7 mouse cellular contexts compared by ENCODE assay signal in the genomic region with DNA sequence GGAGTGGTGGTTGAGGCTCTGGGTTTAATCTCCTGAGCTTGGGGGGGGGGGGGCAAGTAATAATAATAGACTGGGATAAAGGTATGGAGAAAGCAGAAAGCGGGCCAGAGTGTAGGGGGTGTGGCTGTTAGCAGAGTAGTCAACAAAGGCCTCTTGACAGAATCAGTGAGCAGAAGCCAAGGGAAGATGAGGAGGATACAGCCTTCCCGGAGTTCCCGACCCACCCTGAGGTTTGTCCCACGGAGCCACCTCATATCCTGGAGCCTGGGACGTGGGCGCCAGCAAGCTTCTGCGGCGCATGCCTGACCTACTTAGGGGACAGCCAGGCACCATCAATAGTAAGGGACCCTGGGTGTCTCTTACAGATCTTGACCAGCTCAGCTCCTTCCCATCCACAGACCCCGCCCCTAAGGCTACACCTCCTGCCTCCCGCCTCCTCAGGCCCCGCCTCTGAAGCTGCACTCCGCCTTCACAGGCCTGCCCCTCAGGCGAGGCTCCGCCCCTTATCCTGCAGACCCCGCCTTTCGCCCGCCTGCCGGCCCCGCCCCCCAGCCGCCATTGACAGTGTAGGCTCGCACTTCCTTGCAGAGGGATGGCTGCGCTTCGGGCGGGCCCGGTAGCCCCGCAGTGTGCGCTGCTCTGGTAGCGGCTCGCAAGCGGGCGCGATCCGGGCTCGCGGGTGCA. TPM values are rescaled to one million over a fixed set of nuclear protein-coding genes. Genes with fewer than 3 reads are reported as not detected.
A peak's percentile ranks its signal among the peaks of the same experiment; 100 is the strongest.
DNase-seq lines count a peak whose midpoint lies in the region; ATAC-seq and TF ChIP-seq lines count a peak whose summit lies in the region.

A gene (plus strand): TSS at position 561 of the 684 bp plus-strand sequence.

- intact Hi-C loops in left cerebral cortex, postnatal 4 days (cut with DNase I) = no loop called here

- H3K36me3 ChIP-seq in embryonic facial prominence, embryonic 10.5 days (replicated peaks) = no peaks in the 10 kb centered on the region
- no peaks in the 10 kb centered on the region for H3K36me3 ChIP-seq in intestine, postnatal 0 days (ENCODE audit: control insufficient read depth, insufficient read depth)
- no peaks in the 10 kb centered on the region for H3K36me3 ChIP-seq in midbrain, embryonic 12.5 days
- 0 out of 2 replicates have a peak, but pooled peaks cover 2% of the 10 kb centered on the region for H3K36me3 ChIP-seq in small intestine, adult 2 months (ENCODE audit: control insufficient read depth, insufficient read depth, low read length)

- peaks cover 47% of the 10 kb centered on the region for H3K27me3 ChIP-seq in embryonic facial prominence, embryonic 10.5 days (replicated peaks; ENCODE audit: low read depth, poor library complexity, severe bottlenecking)
- H3K27me3 ChIP-seq in intestine, postnatal 0 days (replicated peaks; ENCODE audit: control insufficient read depth, insufficient read depth, low read length) = no peaks in the 10 kb centered on the region
- H3K27me3 ChIP-seq in midbrain, embryonic 12.5 days = peaks cover 19% of the 10 kb centered on the region
- H3K27me3 ChIP-seq in small intestine, adult 2 months (ENCODE audit: control insufficient read depth, insufficient read depth, low read length) = no peaks in the 10 kb centered on the region

- peak within 1 kb of the TSS; percentile 73 for H3K9ac ChIP-seq in intestine, postnatal 0 days (ENCODE audit: low read depth, low read length)
- H3K9ac ChIP-seq in midbrain, embryonic 12.5 days (replicated peaks) = peak within 1 kb of the TSS; percentile 70

- TF ChIP-seq CTCF in intestine, postnatal 0 days (IDR thresholded peaks at IDR 0.05; ENCODE audit: low read depth) = no peak
- no peak for TF ChIP-seq CTCF in small intestine, adult 2 months (IDR thresholded peaks at IDR 0.05; ENCODE audit: extremely low read depth, insufficient read length, insufficient replicate concordance, low read depth, low read length)

- under 1% methylated on average over 35 of the region's 35 CpGs for WGBS in embryonic facial prominence, embryonic 10.5 days
- 2% methylated on average over 34 of the region's 35 CpGs for WGBS in intestine, postnatal 0 days
- WGBS in midbrain, embryonic 12.5 days = 2% methylated on average over 35 of the region's 35 CpGs
- WGBS in small intestine, adult 2 months = under 1% methylated on average over 35 of the region's 35 CpGs

- peak within 1 kb of the TSS; percentile 95 for H3K4me2 ChIP-seq in intestine, postnatal 0 days (replicated peaks; ENCODE audit: low read depth)
- peak within 1 kb of the TSS; percentile 83 for H3K4me2 ChIP-seq in midbrain, embryonic 12.5 days (replicated peaks)

- TF ChIP-seq POLR2A in small intestine, adult 2 months (IDR thresholded peaks at IDR 0.05; ENCODE audit: low read depth, low read length) = peak; percentile 73

- H3K27ac ChIP-seq in embryonic facial prominence, embryonic 10.5 days (replicated peaks) = peak within 1 kb of the TSS; percentile 86
- peak within 1 kb of the TSS; percentile 68 for H3K27ac ChIP-seq in intestine, postnatal 0 days (ENCODE audit: low read depth, low read length)
- no peak within 1 kb of the TSS for H3K27ac ChIP-seq in midbrain, embryonic 12.5 days (replicated peaks)
- H3K27ac ChIP-seq in small intestine, adult 2 months (ENCODE audit: insufficient read depth, low read depth, low read length) = 0 out of 2 replicates have a peak within 1 kb of the TSS, but pooled peaks have one; percentile 7

- peak within 1 kb of the TSS; percentile 89 for H3K4me3 ChIP-seq in embryonic facial prominence, embryonic 10.5 days
- peak within 1 kb of the TSS; percentile 81 for H3K4me3 ChIP-seq in intestine, postnatal 0 days (ENCODE audit: low read depth, low read length)
- peak within 1 kb of the TSS; percentile 67 for H3K4me3 ChIP-seq in midbrain, embryonic 12.5 days
- H3K4me3 ChIP-seq in small intestine, adult 2 months (ENCODE audit: low read depth, low read length) = peak within 1 kb of the TSS; percentile 77

- H3K4me1 ChIP-seq in embryonic facial prominence, embryonic 10.5 days = peaks cover 37% of the 10 kb centered on the region
- no peaks in the 10 kb centered on the region for H3K4me1 ChIP-seq in intestine, postnatal 0 days (replicated peaks; ENCODE audit: control insufficient read depth, insufficient read depth, low read length)
- peaks cover 14% of the 10 kb centered on the region for H3K4me1 ChIP-seq in midbrain, embryonic 12.5 days
- peaks cover 6% of the 10 kb centered on the region for H3K4me1 ChIP-seq in small intestine, adult 2 months (ENCODE audit: control insufficient read depth, insufficient read depth, insufficient read length, low read length)

- DNase-seq in adrenal gland, postnatal 10 days = peak; percentile 99
- peak; percentile 99 for DNase-seq in embryonic facial prominence, embryonic 10.5 days (ENCODE audit: low spot score)
- no peak for DNase-seq in gonadal fat pad, adult 2 months (ENCODE audit: low read depth)
- DNase-seq in left cerebral cortex, postnatal 4 days = peak; percentile 98

- H3K9me3 ChIP-seq in embryonic facial prominence, embryonic 10.5 days = no peaks in the 10 kb centered on the region
- H3K9me3 ChIP-seq in intestine, postnatal 0 days (ENCODE audit: control insufficient read depth) = no peaks in the 10 kb centered on the region
- H3K9me3 ChIP-seq in midbrain, embryonic 12.5 days = no peaks in the 10 kb centered on the region

- peak; percentile 98 for ATAC-seq in intestine, postnatal 0 days
- peak; percentile 97 for ATAC-seq in midbrain, embryonic 12.5 days (ENCODE audit: low FRiP score, low read depth)

RNA-seq across cellular contexts. Expression of the gene that starts here (rescaled TPM):
- 10 to 100 TPM in 1 of 2 experiments, 1 to 10 TPM in 1; 7.3 to 11.2 TPM for total RNA-seq in adrenal gland, postnatal 10 days (2021)
- 10.4 and 11.3 TPM in 2 replicates for polyA plus RNA-seq in embryonic facial prominence, embryonic 10.5 days (2016; fragmentation: Nextera tagmentation; extraction: Ambion mirVana)
- polyA plus RNA-seq in gonadal fat pad, adult 2 months (2012; rRNA removed) = 23.8 and 26.3 TPM in 2 replicates
- polyA plus RNA-seq in intestine, postnatal 0 days (2015; fragmentation: Nextera tagmentation; extraction: Ambion mirVana) = 7.3 and 7.4 TPM in 2 replicates
- total RNA-seq in left cerebral cortex, postnatal 4 days (2021) = 10 to 100 TPM in 1 of 2 experiments, 1 to 10 TPM in 1; 8.9 to 11.8 TPM
- 13.1 and 14.7 TPM in 2 replicates for polyA plus RNA-seq in midbrain, embryonic 12.5 days (2016; fragmentation: Nextera tagmentation; extraction: Ambion mirVana)
- 11.5 and 23.8 TPM in 2 replicates for polyA plus RNA-seq in small intestine, adult 2 months (2012; rRNA removed)
